Mouse (Mus musculus): ENCODE measurements around the gene 1810009A15Rik.

GRCm38 (mm10) chr19:8850402-8850901, 38.2 kb upstream of the 1810009A15Rik start, which contains the start of gene Lrrn4cl:
- TF ChIP-seq IRF4 (IDR thresholded peaks at IDR 0.05; ENCODE audit: low read depth, low read length) (no peak), SIN3A (IDR thresholded peaks at IDR 0.05; ENCODE audit: low read length) (no peak), EP300 (IDR thresholded peaks at IDR 0.05; ENCODE audit: low read length) (no peak), CTCF (conservative IDR thresholded peaks at IDR 0.05 in 1 of 2, IDR thresholded peaks at IDR 0.05 in 1 of 2; ENCODE audit: low read depth in 2 of 2, low read length in 2 of 2) (no peak), KAT2A (IDR thresholded peaks at IDR 0.05; ENCODE audit: insufficient replicate concordance, low read length) (no peak), HCFC1 (IDR thresholded peaks at IDR 0.05; ENCODE audit: low read depth, low read length) (no peak), MYC (IDR thresholded peaks at IDR 0.05; ENCODE audit: low read depth, low read length) (no peak), POLR2A (IDR thresholded peaks at IDR 0.05; ENCODE audit: low read depth, low read length) (no peak), CHD1 (IDR thresholded peaks at IDR 0.05; ENCODE audit: low read depth, low read length) (no peak), MAX (IDR thresholded peaks at IDR 0.05; ENCODE audit: low read length) (no peak), NRF1 (IDR thresholded peaks at IDR 0.05; ENCODE audit: low read depth, low read length) (no peak), USF1 (IDR thresholded peaks at IDR 0.05; ENCODE audit: low read depth, low read length) (no peak), ELF1 (IDR thresholded peaks at IDR 0.05; ENCODE audit: low read depth, low read length) (no peak)

Measured in CH12.LX (cell line).